Mouse (Mus musculus): ENCODE measurements at regions not wholly inside any gene's neighbourhood (a gene's known extent, or its start where the extent isn't known, plus 50 kb on each side); places are given as distances from the start of the nearest gene placed in this dataset.

DNA sequence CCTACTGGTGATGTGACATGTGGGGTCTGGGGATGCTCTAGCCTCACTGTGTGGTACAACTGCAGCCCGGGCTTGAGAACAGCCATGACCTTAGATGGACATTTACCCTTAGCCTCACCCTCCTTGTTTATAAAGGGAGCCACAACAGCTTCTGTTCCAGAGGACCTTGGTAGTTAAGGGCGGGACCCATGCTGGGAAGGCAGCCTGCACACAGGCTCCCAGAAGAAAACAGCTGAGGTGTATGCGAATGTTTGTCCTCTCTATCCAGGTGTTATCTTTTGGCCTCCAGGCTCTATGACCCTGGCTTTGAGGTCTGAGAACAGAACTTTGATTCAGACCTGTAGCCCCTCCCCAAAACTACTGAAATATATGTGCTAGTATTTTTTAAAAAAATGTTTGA is 102.1 kb upstream of the Mki67 start:
- TF ChIP-seq POLR2A (IDR thresholded peaks at IDR 0.05; ENCODE audit: low read depth, low read length) (no peak), CTCF (IDR thresholded peaks at IDR 0.05; ENCODE audit: borderline replicate concordance, insufficient read depth, low read length) (no peak)

Measured in embryonic fibroblast, embryonic 13.5 days (primary cell).